Mouse (Mus musculus): ENCODE data around the gene Fip1l1. TPM values are rescaled to one million over a fixed set of nuclear protein-coding genes. Genes with fewer than 3 reads are reported as not detected.

Gene Fip1l1
- total RNA-seq (2015; ENCODE audit: low replicate concordance) (49.3 and 53.0 TPM in 2 replicates), total RNA-seq (2017; ENCODE audit: low replicate concordance) (73.9 and 83.9 TPM in 2 replicates)

DNA sequence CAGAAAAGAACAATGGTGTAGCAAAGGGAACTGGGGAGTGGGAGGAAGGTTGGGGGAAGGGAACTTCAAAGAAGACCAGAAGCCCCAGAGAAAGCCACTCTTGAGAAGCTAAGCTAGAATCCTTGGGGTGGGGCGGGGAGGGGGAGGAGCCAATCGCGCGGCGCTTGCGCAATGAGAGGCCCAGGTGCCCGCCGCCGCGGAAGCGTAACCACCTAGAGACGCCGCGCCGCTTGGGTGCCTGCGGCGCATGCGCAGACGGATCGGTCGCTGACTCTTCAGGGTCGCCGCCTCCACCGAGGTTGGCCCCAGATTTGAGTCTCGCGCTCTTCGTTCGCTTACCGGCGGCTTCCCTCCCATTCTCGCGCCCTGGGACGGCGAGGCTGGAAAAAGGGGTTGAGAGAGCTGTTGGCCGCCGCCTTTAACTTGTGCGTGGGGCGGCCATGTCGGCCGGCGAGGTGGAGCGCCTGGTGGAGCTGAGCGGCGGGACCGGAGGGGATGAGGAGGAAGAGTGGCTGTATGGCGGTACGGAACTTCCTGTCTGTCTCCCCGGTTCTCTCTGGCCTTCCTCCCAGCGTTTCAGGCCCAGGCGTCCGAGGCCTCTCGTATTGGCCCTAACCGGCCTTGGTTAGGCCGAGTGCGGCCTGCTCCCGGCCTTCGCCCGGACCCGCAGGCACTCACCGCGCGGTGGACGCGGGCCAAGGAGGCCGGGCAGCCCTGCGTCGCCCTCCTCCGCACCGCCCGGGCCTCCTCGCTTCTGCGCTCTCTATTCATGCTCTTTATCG is at the start of gene Fip1l1:
TSS of gene Fip1l1 (plus strand) at position 210 of the 782 bp plus-strand sequence.
- peak; percentile 78 for ATAC-seq (replicated peaks; ENCODE audit: low FRiP score, poor library complexity, severe bottlenecking)

GRCm38 (mm10) chr5:74492705-74493104 is 42.5 kb upstream of the Fip1l1 start:
- no peak for ATAC-seq (replicated peaks; ENCODE audit: low FRiP score, poor library complexity, severe bottlenecking)

- ATAC-seq (replicated peaks; ENCODE audit: low FRiP score, poor library complexity, severe bottlenecking), result no peak
Observed at GRCm38 (mm10) chr5:74511686-74512085, 23.6 kb upstream of the Fip1l1 start.

DNA sequence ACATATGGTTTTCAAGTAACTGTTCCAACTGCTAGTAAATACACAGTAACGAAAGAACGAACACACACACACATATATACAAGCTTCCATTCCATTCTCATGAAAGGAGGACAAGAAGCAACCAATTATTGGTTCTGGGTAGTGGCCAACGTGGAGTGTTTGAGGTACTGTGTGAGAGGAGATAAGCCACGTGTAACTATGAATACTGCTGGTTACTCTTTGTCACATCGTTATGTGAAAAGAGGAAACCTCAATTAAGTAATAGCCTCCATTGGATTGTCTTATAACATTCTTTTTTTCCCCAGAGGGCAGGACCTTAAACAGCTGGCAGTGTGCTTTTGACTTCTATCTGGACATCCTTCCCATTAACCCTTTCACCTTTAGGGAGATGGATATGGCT is 8.2 kb upstream of the Fip1l1 start:
- ATAC-seq (replicated peaks; ENCODE audit: low FRiP score, poor library complexity, severe bottlenecking), result no peak

GRCm38 (mm10) chr5:74530785-74531184 is 4.5 kb upstream of the Fip1l1 start:
- ATAC-seq (replicated peaks; ENCODE audit: low FRiP score, poor library complexity, severe bottlenecking), result no peak

GRCm38 (mm10) chr5:74531630-74532280 is 3.5 kb upstream of the Fip1l1 start, which contains the start of gene Scfd2:
Gene Scfd2 (minus strand): TSS chr5:74531759.
- peak; percentile 82 for ATAC-seq (replicated peaks; ENCODE audit: low FRiP score, poor library complexity, severe bottlenecking)

DNA sequence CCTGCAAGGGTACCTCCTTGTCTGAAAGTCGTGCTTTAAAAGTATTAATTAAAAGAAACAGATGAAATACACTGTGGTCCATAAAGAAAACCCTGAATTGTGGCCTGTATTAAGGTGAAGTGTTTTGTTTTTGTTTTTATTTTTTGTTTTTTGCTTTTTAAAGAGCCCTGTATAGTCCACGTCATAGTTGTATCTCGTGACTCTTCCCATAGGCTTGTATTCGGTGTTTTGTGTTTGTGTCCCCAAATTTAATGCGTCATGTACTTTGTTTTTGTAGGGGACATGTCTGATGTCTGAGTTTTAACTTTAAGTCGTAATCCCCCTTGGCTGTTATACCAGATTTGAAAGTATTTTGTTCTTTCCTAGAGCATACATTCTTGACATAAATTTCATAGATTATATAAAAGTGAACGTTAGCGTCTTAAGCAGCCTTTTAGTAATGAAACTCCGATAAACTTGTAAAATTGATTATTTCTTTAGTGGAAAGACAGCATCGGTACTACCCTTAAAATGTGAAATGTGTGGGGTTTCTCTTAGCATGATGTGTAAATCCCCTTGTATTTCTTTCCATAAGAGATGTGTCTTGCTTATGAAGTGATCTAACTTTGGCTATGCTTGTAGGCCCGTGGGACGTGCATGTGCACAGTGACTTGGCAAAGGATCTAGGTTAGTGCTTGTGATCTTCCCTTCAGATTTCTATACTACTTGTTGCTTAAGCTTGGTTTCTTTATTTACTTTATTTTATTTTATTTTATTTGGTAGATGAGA is 1.1 kb downstream of the Fip1l1 start:
- ATAC-seq (replicated peaks; ENCODE audit: low FRiP score, poor library complexity, severe bottlenecking), result no peak

GRCm38 (mm10) chr5:74545606-74546005 is 10.4 kb downstream of the Fip1l1 start:
- no peak for ATAC-seq (replicated peaks; ENCODE audit: low FRiP score, poor library complexity, severe bottlenecking)

DNA sequence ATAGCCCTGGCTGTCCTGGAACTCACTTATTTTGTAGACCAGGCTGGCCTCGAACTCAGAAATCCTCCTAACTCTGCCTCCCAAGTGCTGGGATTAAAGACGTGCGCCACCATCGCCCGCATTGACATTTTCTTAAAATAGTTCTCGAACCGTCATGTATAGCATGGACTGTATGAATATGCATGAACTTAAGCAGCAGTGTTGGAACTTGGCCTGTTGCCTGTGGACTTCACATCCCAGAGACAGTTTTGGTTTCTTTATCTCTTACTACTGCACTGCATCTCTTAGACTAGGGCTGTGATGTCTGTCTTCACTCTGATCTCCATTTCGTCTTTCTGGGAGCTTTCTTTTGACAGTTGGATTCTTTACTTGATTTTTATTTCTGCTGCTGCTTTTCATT is 14.3 kb downstream of the Fip1l1 start:
- no peak for ATAC-seq (replicated peaks; ENCODE audit: low FRiP score, poor library complexity, severe bottlenecking)

GRCm38 (mm10) chr5:74561151-74561550 is 25.9 kb downstream of the Fip1l1 start:
- no peak for ATAC-seq (replicated peaks; ENCODE audit: low FRiP score, poor library complexity, severe bottlenecking)

DNA sequence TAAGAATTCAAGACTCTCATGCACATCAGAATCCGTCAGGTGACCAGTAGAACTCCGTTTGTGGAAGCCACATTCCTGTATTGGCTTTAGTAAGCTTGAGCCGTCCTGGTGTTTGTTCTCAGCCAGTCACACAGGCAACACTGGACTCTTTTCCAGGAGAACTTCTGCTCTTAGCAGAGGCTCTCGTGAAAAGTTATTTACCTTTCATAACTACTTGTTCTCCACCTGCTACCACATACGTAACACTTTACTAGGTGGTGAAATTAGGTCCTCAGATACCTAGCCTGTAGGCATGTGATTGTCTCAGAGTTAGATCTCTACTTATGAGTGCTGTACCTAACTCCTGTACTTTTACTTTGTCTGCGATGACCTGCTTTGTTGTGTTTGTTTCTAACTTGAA is 36.5 kb downstream of the Fip1l1 start:
- ATAC-seq (replicated peaks; ENCODE audit: low FRiP score, poor library complexity, severe bottlenecking), result no peak

DNA sequence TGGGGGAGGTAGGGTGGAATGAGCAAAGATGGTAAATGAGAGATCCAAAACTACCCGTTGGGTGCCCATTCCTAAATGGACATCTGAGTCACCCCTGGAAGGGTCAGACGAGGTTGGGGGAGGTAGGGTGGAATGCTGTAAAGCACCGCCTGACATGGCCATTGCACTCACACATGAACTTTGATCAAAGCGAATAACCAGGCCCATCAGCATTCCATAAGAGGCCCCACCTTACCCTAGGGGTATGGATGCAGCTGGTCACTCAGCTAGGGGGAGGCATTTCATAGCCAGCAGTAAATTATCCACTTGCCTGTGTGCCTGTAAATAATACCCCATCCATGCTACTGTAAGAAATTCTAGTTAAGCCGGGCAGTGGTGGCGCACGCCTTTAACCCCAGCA is 53.9 kb downstream of the Fip1l1 start:
- ATAC-seq (replicated peaks; ENCODE audit: low FRiP score, poor library complexity, severe bottlenecking), result no peak

DNA sequence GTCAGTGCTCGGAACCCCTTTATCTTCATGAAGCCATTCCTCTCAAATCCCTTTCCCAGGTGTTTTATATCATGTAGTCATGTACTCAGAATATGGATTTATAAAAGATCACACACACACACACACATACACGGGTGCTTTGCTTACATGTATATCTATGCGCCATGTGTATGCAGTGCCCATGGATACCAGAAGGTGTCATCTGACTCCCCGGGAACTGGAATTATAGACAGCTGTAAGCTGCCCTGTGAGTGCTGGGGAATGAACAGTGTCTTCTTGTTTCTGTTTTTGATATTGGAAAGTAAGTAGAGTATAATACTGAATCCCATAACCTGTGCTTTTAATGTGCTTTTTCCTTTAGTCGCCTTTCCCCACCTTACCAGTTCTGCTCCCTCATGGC is 56.2 kb downstream of the Fip1l1 start:
- ATAC-seq (replicated peaks; ENCODE audit: low FRiP score, poor library complexity, severe bottlenecking), result no peak

DNA sequence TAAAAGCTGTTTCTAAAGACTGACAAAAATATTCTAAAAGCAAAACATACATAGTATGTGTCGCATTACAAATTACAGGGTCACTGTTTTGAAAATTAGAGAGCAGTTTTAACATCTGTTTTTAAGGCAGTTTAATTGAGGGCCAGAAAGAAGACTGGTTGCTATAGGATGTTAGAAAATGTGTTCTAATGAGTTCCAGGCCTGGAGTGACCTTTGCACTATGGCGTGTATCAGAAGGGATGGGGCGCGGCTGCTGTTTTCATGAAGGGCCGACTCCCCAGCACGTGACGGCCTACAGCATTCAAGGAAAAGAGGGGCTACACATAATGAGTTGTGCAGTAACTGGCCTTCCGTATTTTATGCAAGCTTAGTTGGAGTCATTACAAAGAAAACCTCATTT is 57.9 kb downstream of the Fip1l1 start:
- ATAC-seq (replicated peaks; ENCODE audit: low FRiP score, poor library complexity, severe bottlenecking), result no peak

GRCm38 (mm10) chr5:74600010-74600409 is 64.8 kb downstream of the Fip1l1 start:
- no peak for ATAC-seq (replicated peaks; ENCODE audit: low FRiP score, poor library complexity, severe bottlenecking)

GRCm38 (mm10) chr5:74601171-74601570 is 65.9 kb downstream of the Fip1l1 start:
- no peak for ATAC-seq (replicated peaks; ENCODE audit: low FRiP score, poor library complexity, severe bottlenecking)

DNA sequence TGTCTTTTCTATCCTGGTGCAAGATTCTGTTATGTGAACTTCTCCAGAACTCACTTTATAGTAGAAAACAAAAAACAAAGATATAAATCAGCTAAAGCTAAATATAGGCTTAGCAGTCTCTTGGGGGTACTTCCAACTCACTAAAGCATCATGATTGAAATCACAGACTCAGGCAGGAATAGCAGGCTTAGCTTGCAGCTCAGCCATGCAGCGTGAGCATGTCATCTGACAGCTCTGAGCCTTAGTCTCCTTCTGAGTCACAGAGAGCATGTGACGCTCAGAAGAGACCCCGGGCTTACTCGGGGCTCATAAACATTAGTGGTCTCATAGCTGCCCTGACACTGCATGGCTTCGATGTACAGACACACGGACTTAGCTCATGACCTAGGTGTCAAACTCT is 66.7 kb downstream of the Fip1l1 start:
- no peak for ATAC-seq (replicated peaks; ENCODE audit: low FRiP score, poor library complexity, severe bottlenecking)

DNA sequence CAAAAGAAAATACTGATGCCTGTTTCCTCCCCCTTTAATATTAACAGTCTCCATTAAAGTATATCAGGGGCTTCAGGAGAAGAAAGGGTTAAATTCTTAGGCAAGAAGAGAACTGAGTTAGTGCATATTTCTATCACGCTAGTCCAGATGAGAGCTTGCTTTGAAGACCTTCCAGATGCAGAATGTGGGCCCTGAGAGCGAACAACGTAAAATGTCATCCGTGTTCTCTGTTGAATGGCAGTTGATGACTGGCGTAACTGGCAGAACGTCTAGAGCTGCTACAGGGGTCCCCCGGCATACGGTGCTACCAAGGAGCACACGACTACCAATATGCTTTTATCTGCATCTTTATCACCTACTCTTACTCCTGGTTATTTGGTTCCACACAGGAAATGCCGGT is 67.1 kb downstream of the Fip1l1 start:
- ATAC-seq (replicated peaks; ENCODE audit: low FRiP score, poor library complexity, severe bottlenecking), result no peak

- ATAC-seq (replicated peaks; ENCODE audit: low FRiP score, poor library complexity, severe bottlenecking), result no peak
Observed at GRCm38 (mm10) chr5:74603306-74603705, 68.1 kb downstream of the Fip1l1 start.

GRCm38 (mm10) chr5:74606213-74606612 is 71.0 kb downstream of the Fip1l1 start:
- ATAC-seq (replicated peaks; ENCODE audit: low FRiP score, poor library complexity, severe bottlenecking), result no peak

GRCm38 (mm10) chr5:74610511-74610910 is 75.3 kb downstream of the Fip1l1 start:
- ATAC-seq (replicated peaks; ENCODE audit: low FRiP score, poor library complexity, severe bottlenecking), result no peak

Measured in erythroblast, adult 5-6 weeks (primary cell).